Mouse (Mus musculus) testis, adult 2 months (tissue): ENCODE data around the gene Spata2.

Experiments used
- CTCF ChIP-seq: fragments of 200-500 bp; IDR thresholded peaks from 2 replicates; pipeline ENCODE4 v1.5.1; 2012; ENCODE audit warnings: low read depth, mild to moderate bottlenecking, inconsistent platforms, low read length, moderate library complexity; ENCODE audit not compliant: control insufficient read depth, insufficient read depth, insufficient replicate concordance
- POLR2A ChIP-seq: fragments of 200-500 bp; IDR thresholded peaks from 2 replicates; pipeline ENCODE4 v1.6.1; 2012; ENCODE audit warnings: low read depth, mild to moderate bottlenecking, inconsistent platforms, low read length, moderate library complexity; ENCODE audit not compliant: control insufficient read depth

DNA sequence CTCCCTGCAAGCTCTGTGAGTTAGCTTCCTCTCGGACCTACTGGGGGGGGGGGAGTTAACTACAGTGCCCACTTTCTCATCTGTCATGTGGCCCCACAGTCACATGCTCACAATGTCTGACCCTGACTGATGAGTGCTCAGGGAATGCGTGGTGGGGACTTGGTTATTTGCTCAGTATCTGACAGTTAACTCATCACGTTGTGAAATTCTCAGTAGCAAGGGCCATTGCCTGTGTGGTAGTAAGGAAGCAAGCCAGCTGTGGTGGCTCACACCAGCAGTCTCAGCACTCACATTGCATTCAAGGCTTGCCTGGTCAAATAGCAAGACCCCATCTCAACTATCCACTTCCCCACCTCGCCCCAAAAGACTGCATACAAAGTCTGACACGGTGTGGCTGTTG, 25.5 kb downstream of the Spata2 start:
- TF ChIP-seq CTCF (no peak), POLR2A (no peak)
